Mouse (Mus musculus) embryonic fibroblast, embryonic 13.5 days (primary cell): Measurements from ENCODE around the gene Kcnd3.

Source experiments
- CTCF ChIP-seq: IDR thresholded peaks from 2 replicates; pipeline ENCODE4 v1.5.1; 2011; ENCODE audit warnings: mild to moderate bottlenecking, control low read depth, low read length, moderate library complexity, borderline replicate concordance; ENCODE audit not compliant: insufficient read depth
- POLR2A ChIP-seq: IDR thresholded peaks from 2 replicates; pipeline ENCODE4 v1.6.1; 2011; ENCODE audit warnings: low read depth, mild to moderate bottlenecking, control low read depth, low read length, moderate library complexity

DNA sequence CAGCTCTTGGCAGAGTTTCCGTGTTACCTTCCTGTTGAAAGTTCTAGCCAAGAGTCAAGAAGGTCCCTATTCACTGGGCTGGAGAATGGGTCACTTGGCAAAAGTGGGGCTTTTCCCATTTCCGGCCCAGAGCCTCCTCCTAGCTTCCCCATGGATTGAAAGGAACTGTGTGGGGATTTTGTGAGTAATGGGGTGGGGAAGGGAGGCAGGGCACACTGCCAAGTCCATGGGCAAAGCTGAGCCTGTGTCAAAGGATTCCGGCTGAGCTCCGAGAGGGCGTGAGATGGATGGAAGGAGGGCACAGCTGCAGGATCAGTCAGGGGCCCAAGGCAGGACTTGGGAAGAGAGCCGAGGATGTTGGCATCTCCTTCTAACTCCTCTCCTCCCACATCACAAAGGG is 258.1 kb downstream of the Kcnd3 start:
- TF ChIP-seq CTCF (no peak), POLR2A (no peak)
